Mouse (Mus musculus): ENCODE measurements at regions not wholly inside any gene's neighbourhood (a gene's known extent, or its start where the extent isn't known, plus 50 kb on each side); places are given as distances from the start of the nearest gene placed in this dataset.

- no peak for TF ChIP-seq GATA4 (IDR thresholded peaks at IDR 0.05; ENCODE audit: insufficient replicate concordance, low read length)
Measured at GRCm38 (mm10) chr13:111860931-111861330, 52.1 kb upstream of the Map3k1 start.

GRCm38 (mm10) chr13:111862316-111862715, 53.5 kb upstream of the Map3k1 start:
- peak; percentile 10; the same call in 1 of the 2 replicates for TF ChIP-seq GATA4 (IDR thresholded peaks at IDR 0.05; ENCODE audit: insufficient replicate concordance, low read length)

- TF ChIP-seq GATA4 (IDR thresholded peaks at IDR 0.05; ENCODE audit: insufficient replicate concordance, low read length) = no peak
Measured at GRCm38 (mm10) chr13:111865956-111866355, 57.2 kb upstream of the Map3k1 start.

GRCm38 (mm10) chr13:111867261-111867660, 58.5 kb upstream of the Map3k1 start:
- no peak for TF ChIP-seq GATA4 (IDR thresholded peaks at IDR 0.05; ENCODE audit: insufficient replicate concordance, low read length)

- TF ChIP-seq GATA4 (IDR thresholded peaks at IDR 0.05; ENCODE audit: insufficient replicate concordance, low read length) = no peak
Measured at GRCm38 (mm10) chr13:111867763-111868725, 59.3 kb upstream of the Map3k1 start.

GRCm38 (mm10) chr13:111868947-111869346, 60.2 kb upstream of the Map3k1 start:
- TF ChIP-seq GATA4 (IDR thresholded peaks at IDR 0.05; ENCODE audit: insufficient replicate concordance, low read length) = no peak

- TF ChIP-seq GATA4 (IDR thresholded peaks at IDR 0.05; ENCODE audit: insufficient replicate concordance, low read length) = no peak
Measured at GRCm38 (mm10) chr13:111869771-111870437, 61.1 kb upstream of the Map3k1 start.

GRCm38 (mm10) chr13:111870505-111870904, 61.7 kb upstream of the Map3k1 start:
- no peak for TF ChIP-seq GATA4 (IDR thresholded peaks at IDR 0.05; ENCODE audit: insufficient replicate concordance, low read length)

GRCm38 (mm10) chr13:111871672-111872410, 63.0 kb upstream of the Map3k1 start:
- no peak for TF ChIP-seq GATA4 (IDR thresholded peaks at IDR 0.05; ENCODE audit: insufficient replicate concordance, low read length)

GRCm38 (mm10) chr13:111874330-111874729, 65.5 kb upstream of the Map3k1 start:
- no peak for TF ChIP-seq GATA4 (IDR thresholded peaks at IDR 0.05; ENCODE audit: insufficient replicate concordance, low read length)

- no peak for TF ChIP-seq GATA4 (IDR thresholded peaks at IDR 0.05; ENCODE audit: insufficient replicate concordance, low read length)
Measured at GRCm38 (mm10) chr13:111876404-111876803, 67.6 kb upstream of the Map3k1 start.

- no peak for TF ChIP-seq GATA4 (IDR thresholded peaks at IDR 0.05; ENCODE audit: insufficient replicate concordance, low read length)
Measured at GRCm38 (mm10) chr13:111876847-111877246, 68.1 kb upstream of the Map3k1 start.

- TF ChIP-seq GATA4 (IDR thresholded peaks at IDR 0.05; ENCODE audit: insufficient replicate concordance, low read length) = no peak
Measured at GRCm38 (mm10) chr13:111890792-111891191, 82.0 kb upstream of the Map3k1 start.

GRCm38 (mm10) chr13:111892141-111892540, 83.3 kb upstream of the Map3k1 start:
- no peak for TF ChIP-seq GATA4 (IDR thresholded peaks at IDR 0.05; ENCODE audit: insufficient replicate concordance, low read length)

- no peak for TF ChIP-seq GATA4 (IDR thresholded peaks at IDR 0.05; ENCODE audit: insufficient replicate concordance, low read length)
Measured at GRCm38 (mm10) chr13:111893221-111893713, 84.5 kb upstream of the Map3k1 start.

Data from liver, adult (tissue).